Mouse (Mus musculus) megakaryocyte progenitor cell, adult 5-6 weeks (primary cell): ENCODE measurements around the gene Kif28. TPM values are rescaled to one million over a fixed set of nuclear protein-coding genes. Genes with fewer than 3 reads are reported as not detected.
"Not testable (repeated sequence)": the region's sequence is repeated elsewhere in the genome, so short reads cannot be mapped to it uniquely, and the experiment has no call there.

Experiments used
- ATAC-seq: replicated peaks from 2 replicates; pipeline ENCODE4 v1.8.0; 2016; ENCODE audit warnings: mild to moderate bottlenecking, moderate TSS enrichment, inconsistent platforms; ENCODE audit not compliant: poor library complexity
- total RNA-seq, 2 experiments: library from RNA; stranded (forward) in 1 of 2; stranded (reverse) in 1 of 2; fragments of 157-497, 149-512 nt in 1 of 2; fragments of 200-1000 nt in 1 of 2; gene quantifications; 2 replicates each; pipeline versions ENCODE4 v1.2.3 to v1.2.4; 2015 to 2017

The Kif28 gene
- total RNA-seq, 2 experiments from 2014 or later: not detected

GRCm38 (mm10) chr1:179649324-179649723 is 95.7 kb downstream of the Kif28 start:
- peak; percentile 64 for ATAC-seq

GRCm38 (mm10) chr1:179648678-179649077 is 96.4 kb downstream of the Kif28 start:
- ATAC-seq: not testable (repeated sequence)

GRCm38 (mm10) chr1:179645980-179646268 is 99.1 kb downstream of the Kif28 start:
- ATAC-seq: peak; percentile 28

Other genes starting within 250 kb of the Kif28 start
- gene Smyd3, start 227.2 kb downstream of the Kif28 start, total RNA-seq (2015): 19.8 and 20.7 TPM in 2 replicates
- gene Smyd3, start 227.2 kb downstream of the Kif28 start, total RNA-seq (2017): 22.9 and 35.6 TPM in 2 replicates
- gene Tfb2m, start 199.0 kb downstream of the Kif28 start, total RNA-seq (2015): 46.2 and 50.3 TPM in 2 replicates
- gene Tfb2m, start 199.0 kb downstream of the Kif28 start, total RNA-seq (2017): 43.9 and 50.6 TPM in 2 replicates
- 8.3 and 13.0 TPM in 2 replicates for gene Cnst, start 198.9 kb downstream of the Kif28 start, total RNA-seq (2015)
- gene Cnst, start 198.9 kb downstream of the Kif28 start, total RNA-seq (2017): 14.2 and 15.8 TPM in 2 replicates
- gene Sccpdh, start 77.1 kb downstream of the Kif28 start, total RNA-seq (2015): 18.6 and 26.6 TPM in 2 replicates
- 42.4 and 43.7 TPM in 2 replicates for gene Sccpdh, start 77.1 kb downstream of the Kif28 start, total RNA-seq (2017)
- gene Gm10518, start 58.1 kb upstream of the Kif28 start, total RNA-seq (2015): 0.29 TPM in 1 of 2 replicates, not detected in the other
- gene Gm10518, start 58.1 kb upstream of the Kif28 start, total RNA-seq (2017): 0.88 TPM in 1 of 2 replicates, not detected in the other
- gene Ahctf1, start 58.4 kb upstream of the Kif28 start, total RNA-seq (2015): 60.7 and 77.0 TPM in 2 replicates
- gene Ahctf1, start 58.4 kb upstream of the Kif28 start, total RNA-seq (2017): 66.6 and 76.2 TPM in 2 replicates
- 3.2 and 8.6 TPM in 2 replicates for gene Cdc42bpa, start 215.2 kb upstream of the Kif28 start, total RNA-seq (2015)
- 3.8 and 7.1 TPM in 2 replicates for gene Cdc42bpa, start 215.2 kb upstream of the Kif28 start, total RNA-seq (2017)